10 mouse cellular contexts compared by ENCODE assay signal in genomic region chr7:34745426-34745825, GRCm38 (mm10).
DNase-seq lines count a peak whose midpoint lies in the region; ATAC-seq and TF ChIP-seq lines count a peak whose summit lies in the region.
"Had no signal": no experiment of that assay in that cellular context is flagged by ENCODE, and none has a peak within 500 bp of the region (broad histone marks: within the 10 kb centered on the region; RNA-seq: fewer than 3 reads in every experiment).

No protein-coding gene starts in this region.

- no peak for TF ChIP-seq EP300 in CH12.LX (IDR thresholded peaks at IDR 0.05; ENCODE audit: low read length)

- dilution Hi-C loops in CH12.LX (cut with MboI; ENCODE audit: extremely low pct_ligation_motif_present, extremely low pct_unique_long_range_greater_than_20kb, low sequenced_read_pairs) = no loop called here

- H3K36me3 ChIP-seq in kidney, embryonic 16.5 days (ENCODE audit: insufficient read depth, low read length) = no peaks in the 10 kb centered on the region
- no peaks in the 10 kb centered on the region for H3K36me3 ChIP-seq in CH12.LX (replicated peaks in 1 of 2; ENCODE audit: control insufficient read depth in 1 of 2, insufficient read depth in 1 of 2, low read length in 1 of 2)
- H3K36me3 ChIP-seq: stomach, embryonic 15.5 days had no signal

- peak overlapping the region; percentile 87 for H3K27ac ChIP-seq in kidney, embryonic 16.5 days (ENCODE audit: low read length)
- peak overlapping the region; percentile 94 for H3K27ac ChIP-seq in CH12.LX (ENCODE audit: insufficient read depth, low read depth)

- no peaks in the 10 kb centered on the region for H3K79me2 ChIP-seq in CH12.LX (replicated peaks; ENCODE audit: control insufficient read depth, extremely low read depth, insufficient read depth, poor library complexity, severe bottlenecking)

- 39% methylated on average over 9 of the region's 9 CpGs for WGBS in kidney, embryonic 16.5 days

- H3K9ac ChIP-seq in kidney, embryonic 16.5 days (replicated peaks; ENCODE audit: low read length) = 0 out of 2 replicates have a peak overlapping the region, but pooled peaks have one; percentile 25
- H3K9ac ChIP-seq in CH12.LX (ENCODE audit: insufficient read depth, low read depth) = 0 out of 2 replicates have a peak overlapping the region, but pooled peaks have one; percentile 17
- H3K9ac ChIP-seq: stomach, embryonic 15.5 days had no signal

- in situ Hi-C loops in CH12.LX (cut with MboI; ENCODE audit: low pct_ligation_motif_present, low pct_unique_long_range_greater_than_20kb, low sequenced_read_pairs) = no loop called here

- DNase-seq in kidney, postnatal 25 days = no peak
- DNase-seq in CH12.LX (ENCODE audit: extremely low read depth) (peak; percentile 88), R1 (ENCODE audit: low read depth, low spot score) (peak; percentile 90)
- peak; percentile 52 for DNase-seq in lung, postnatal 10 days
- no peak for DNase-seq in heart, adult 18-20 months
- DNase-seq in adrenal gland, postnatal 14 days = no peak
- DNase-seq: gastrocnemius, postnatal 25 days; left cerebral cortex, postnatal 4 days had no signal

- H3K4me1 ChIP-seq in kidney, embryonic 16.5 days (ENCODE audit: insufficient read depth, low read length) = peaks cover 46% of the 10 kb centered on the region
- peaks cover 21 to 51% of the 10 kb centered on the region in 2 experiments for H3K4me1 ChIP-seq in CH12.LX (ENCODE audit: control insufficient read depth in 1 of 2, insufficient read depth in 2 of 2)

- peak; percentile 44; the same call in 1 of the 2 replicates for TF ChIP-seq POLR2A in CH12.LX (IDR thresholded peaks at IDR 0.05; ENCODE audit: low read depth, low read length)

- H3K27me3 ChIP-seq in kidney, embryonic 16.5 days (ENCODE audit: insufficient read depth, low read length) = no peaks in the 10 kb centered on the region
- H3K27me3 ChIP-seq in CH12.LX (replicated peaks) = no peaks in the 10 kb centered on the region
- H3K27me3 ChIP-seq: stomach, embryonic 15.5 days had no signal

- ATAC-seq in kidney, embryonic 16.5 days (ENCODE audit: low FRiP score, low TSS enrichment) = peak; percentile 54

- no peaks in the 10 kb centered on the region for H3K9me3 ChIP-seq in kidney, embryonic 16.5 days (ENCODE audit: low read length)
- peaks cover 3% of the 10 kb centered on the region for H3K9me3 ChIP-seq in CH12.LX (replicated peaks; ENCODE audit: low read length)
- H3K9me3 ChIP-seq: stomach, embryonic 15.5 days had no signal

- no peak for TF ChIP-seq CTCF in CH12.LX (conservative IDR thresholded peaks at IDR 0.05 in 1 of 2, IDR thresholded peaks at IDR 0.05 in 1 of 2; ENCODE audit: low read depth in 2 of 2, low read length in 2 of 2)

- H3K4me2 ChIP-seq in kidney, embryonic 16.5 days (replicated peaks; ENCODE audit: low read depth, low read length) = peak overlapping the region; percentile 26
- H3K4me2 ChIP-seq in CH12.LX (ENCODE audit: insufficient read depth, low read depth, poor library complexity, severe bottlenecking) = peak overlapping the region; percentile 57; the same call in 1 of the 2 replicates
- H3K4me2 ChIP-seq: stomach, embryonic 15.5 days had no signal

- H3K4me3 ChIP-seq in kidney, embryonic 16.5 days (ENCODE audit: low read length) = no peak overlapping the region
- H3K4me3 ChIP-seq in CH12.LX (replicated peaks in 1 of 3; ENCODE audit: low read depth in 2 of 3, low read length in 2 of 3, poor library complexity in 1 of 3) = peak overlapping the region; percentile 30 to 46 (median 44)
- H3K4me3 ChIP-seq: stomach, embryonic 15.5 days had no signal

- TF ChIP-seq RAD21 in CH12.LX (IDR thresholded peaks at IDR 0.05; ENCODE audit: low read depth, low read length) = no peak

TF ChIP-seq in CH12.LX, 34 proteins besides CTCF, POLR2A, EP300 and RAD21:
- 0 out of 2 replicates have a peak, but pooled peaks have one; percentile 13 for TF ChIP-seq MEF2A (IDR thresholded peaks at IDR 0.05; ENCODE audit: borderline replicate concordance, low read depth, low read length)
- peak; percentile 42; the same call in 1 of the 2 replicates for TF ChIP-seq TCF12 (IDR thresholded peaks at IDR 0.05; ENCODE audit: low read depth, low read length)
- peak; percentile 51; the same call in 1 of the 2 replicates for TF ChIP-seq TBP (conservative IDR thresholded peaks at IDR 0.05; ENCODE audit: low read depth, low read length)
- TF ChIP-seq ZMIZ1 (IDR thresholded peaks at IDR 0.05; ENCODE audit: low read depth, low read length) = peak; percentile 49
- no peak for TF ChIP-seq KAT2A (IDR thresholded peaks at IDR 0.05; ENCODE audit: insufficient replicate concordance, low read length)

Comparison
In these comparisons a context has a peak if more than half of its experiments do, and no peak if none do; other contexts are left out.
1. DNase-seq: peak in CH12.LX (single experiment), R1 (single experiment) and lung, postnatal 10 days (single experiment); none in kidney, postnatal 25 days (0 of 2), heart, adult 18-20 months (0 of 2) and adrenal gland, postnatal 14 days (single experiment).